Mouse (Mus musculus): ENCODE data around the gene Iqcf3.

DNA sequence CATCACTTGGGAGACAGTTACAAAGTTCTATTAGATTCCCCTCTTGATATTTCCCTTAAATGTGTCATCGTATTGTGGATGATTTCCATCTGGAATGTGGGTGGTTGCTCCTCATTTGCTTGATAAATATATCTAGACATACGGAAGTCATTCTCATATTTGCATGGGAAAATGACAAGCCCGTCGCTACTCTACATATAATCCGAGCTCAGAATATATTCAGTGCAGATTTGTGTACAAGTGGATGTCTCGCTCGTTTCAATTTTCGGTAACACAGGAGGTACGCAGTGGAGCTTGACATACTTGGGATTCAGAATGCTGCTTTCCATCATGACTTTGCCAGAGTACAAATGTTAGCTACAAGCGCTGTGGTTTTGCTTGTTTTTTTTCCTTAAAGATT is 52.1 kb downstream of the Iqcf3 start:
- TF ChIP-seq CTCF (IDR thresholded peaks at IDR 0.05; ENCODE audit: control insufficient read depth, insufficient read depth, insufficient read length): no peak
- no peak for TF ChIP-seq MAX (IDR thresholded peaks at IDR 0.05)

Measured in C2C12 (cell line).